Mouse (Mus musculus) ovary, adult 2 months (tissue): ENCODE data around the gene Tjp2. TPM values are rescaled to one million over a fixed set of nuclear protein-coding genes. Genes with fewer than 3 reads are reported as not detected.

ENCODE experiments used
- polyA plus RNA-seq: library from polyadenylated mRNA; depleted of rRNA; stranded (reverse); fragments of >200 nt; gene quantifications from 2 replicates; pipeline ENCODE4 v1.2.3, GENCODE M21; 2012; rRNA removed

The Tjp2 gene
- polyA plus RNA-seq: 23.6 and 27.6 TPM in 2 replicates

DNA sequence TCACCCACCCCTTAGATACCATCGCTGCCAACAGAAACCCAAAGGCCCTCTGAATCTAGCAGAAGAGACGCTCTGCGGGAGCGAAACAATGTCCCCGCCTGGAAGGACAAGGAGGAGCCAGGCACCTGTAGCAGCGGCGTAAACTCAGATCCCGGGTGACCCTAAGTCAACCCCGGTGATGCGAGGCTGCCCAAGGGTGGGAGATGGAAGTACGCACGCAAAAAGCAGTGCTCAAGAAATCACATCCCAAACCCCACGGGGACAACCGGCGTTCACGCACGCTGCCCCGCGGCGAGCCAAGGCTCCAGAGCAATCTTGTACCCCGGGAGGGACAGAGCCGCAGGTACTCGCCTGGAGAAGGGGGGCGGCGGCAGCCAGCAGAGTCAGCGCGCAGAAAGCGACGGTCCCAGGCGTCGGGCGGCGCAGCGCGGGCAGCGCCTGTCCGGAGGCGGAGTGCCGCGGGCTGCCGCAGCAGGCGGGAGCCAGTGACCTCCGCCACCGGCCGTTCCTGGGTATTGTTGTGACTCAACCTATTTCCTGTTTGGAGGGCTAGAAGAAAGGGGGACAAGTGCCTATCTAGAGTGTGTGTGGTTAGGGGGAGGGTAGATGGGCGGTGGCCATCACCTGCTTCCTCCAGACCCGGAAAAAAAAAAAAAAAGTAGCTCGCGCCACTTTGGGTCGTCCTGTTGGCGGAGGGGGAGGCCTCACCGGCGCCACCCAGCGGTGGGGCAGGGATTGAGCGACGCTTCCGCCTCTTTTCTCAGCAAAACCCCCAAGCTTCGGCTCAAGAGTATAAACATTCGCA is at the start of gene Tjp2:
TSS of gene Tjp2 (minus strand) at position 531 of the 805 bp plus-strand sequence.

Other genes starting within 250 kb of the Tjp2 start
- gene Fam189a2, start 194.0 kb downstream of the Tjp2 start, polyA plus RNA-seq: 36.5 and 40.8 TPM in 2 replicates
- 17.1 and 18.0 TPM in 2 replicates for gene Fxn, start 55.6 kb upstream of the Tjp2 start, polyA plus RNA-seq